Mouse (Mus musculus) regulatory T cell (primary cell): ENCODE data around the gene Lgsn.

Experiments
- in situ Hi-C: fragments of 300-600 bp; cut with MboI, MseI; formaldehyde crosslinking; loops from one replicate; pipeline ENCODE4 v1.15.1; 2025; ENCODE audit warnings: high pct_unique_total_duplicates

The Lgsn gene

GRCm38 (mm10) chr1:31176101-31176500, at the start of gene Lgsn:
TSS of gene Lgsn (plus strand) at chr1:31176401.
- in situ Hi-C loops = no loop called here

GRCm38 (mm10) chr1:31138387-31138786, 37.8 kb upstream of the Lgsn start:
- in situ Hi-C loops = no loop called here

DNA sequence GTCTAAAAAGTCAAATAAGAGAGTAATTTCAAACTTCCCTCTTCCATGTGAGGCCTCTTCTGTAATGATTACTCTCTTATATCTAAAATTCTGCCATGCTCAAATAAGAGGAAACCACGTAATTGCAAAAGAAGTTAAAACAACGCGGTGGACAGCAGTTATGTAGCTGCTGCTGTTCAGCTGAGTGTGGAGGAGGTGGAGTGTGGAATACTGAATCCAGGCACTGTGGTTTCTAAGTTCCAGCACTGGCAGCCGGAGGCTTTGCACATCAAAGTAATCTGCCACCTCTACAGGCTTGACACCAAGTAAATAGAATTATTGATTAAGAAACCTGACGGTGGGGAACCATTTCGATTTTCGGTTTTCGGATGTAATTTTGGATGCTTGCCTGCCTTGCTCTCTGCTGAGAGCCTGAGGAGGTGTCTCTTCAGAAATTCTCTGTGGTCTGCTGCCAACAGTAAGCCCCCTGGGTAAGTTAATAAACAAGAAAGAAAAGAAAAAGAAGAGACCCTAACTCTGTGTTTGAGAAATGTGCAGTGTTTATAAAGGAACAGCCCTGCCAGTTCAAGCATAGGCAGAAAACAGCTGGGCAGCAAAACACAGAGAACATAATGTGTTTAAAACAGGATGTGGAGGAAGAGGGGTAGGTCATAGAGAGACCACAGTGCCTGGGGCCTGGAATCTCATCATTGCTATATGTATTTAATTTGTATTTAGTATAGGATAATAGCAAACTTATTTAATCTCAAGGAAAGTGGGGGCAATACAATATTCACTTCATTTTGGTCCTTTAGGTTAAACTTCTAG, 33.7 kb upstream of the Lgsn start:
- in situ Hi-C loops = no loop called here

DNA sequence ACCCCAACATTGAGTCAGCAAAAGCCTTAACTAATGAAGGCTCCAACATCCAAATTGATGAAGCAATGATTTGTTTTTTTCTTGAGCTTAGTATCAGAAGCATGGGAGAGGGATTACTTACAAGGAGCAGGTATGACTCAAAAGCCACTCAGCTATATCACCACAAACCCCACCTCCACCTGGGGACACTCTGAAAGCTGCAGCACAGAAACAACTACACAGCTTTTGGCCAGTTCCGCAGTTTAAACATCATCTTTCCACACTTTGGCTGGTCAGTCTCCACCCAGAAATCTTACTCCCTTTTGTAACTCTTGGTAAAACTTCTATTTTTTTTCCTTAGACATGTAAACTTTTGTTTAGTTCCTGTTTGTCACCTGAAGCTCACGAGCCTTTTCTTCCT, 32.6 kb upstream of the Lgsn start:
- in situ Hi-C loops = no loop called here

DNA sequence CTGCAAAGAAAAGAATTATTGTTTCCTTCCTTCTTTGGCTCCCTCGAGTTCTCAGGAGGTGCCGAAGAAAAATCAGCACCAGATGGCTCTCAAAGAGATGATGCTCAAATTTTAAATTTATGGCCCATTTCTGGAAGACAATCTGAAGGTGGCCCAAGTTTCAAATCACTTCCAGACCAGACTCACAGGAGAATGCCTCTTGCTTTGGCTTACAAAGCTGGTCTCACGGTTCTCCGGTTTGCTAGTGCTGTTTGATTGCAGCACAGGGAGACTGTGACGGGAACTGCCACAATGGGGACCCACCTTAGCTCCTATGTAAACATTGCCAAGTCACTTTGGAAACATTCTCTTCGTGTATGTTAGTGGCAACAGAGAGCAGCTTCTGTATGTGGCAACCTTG, 26.5 kb upstream of the Lgsn start:
- in situ Hi-C loops = loop anchor here (5.0 to 10.0 kb wide), 2 partner anchors 235 to 367 kb away; no protein-coding TSS in a partner anchor

DNA sequence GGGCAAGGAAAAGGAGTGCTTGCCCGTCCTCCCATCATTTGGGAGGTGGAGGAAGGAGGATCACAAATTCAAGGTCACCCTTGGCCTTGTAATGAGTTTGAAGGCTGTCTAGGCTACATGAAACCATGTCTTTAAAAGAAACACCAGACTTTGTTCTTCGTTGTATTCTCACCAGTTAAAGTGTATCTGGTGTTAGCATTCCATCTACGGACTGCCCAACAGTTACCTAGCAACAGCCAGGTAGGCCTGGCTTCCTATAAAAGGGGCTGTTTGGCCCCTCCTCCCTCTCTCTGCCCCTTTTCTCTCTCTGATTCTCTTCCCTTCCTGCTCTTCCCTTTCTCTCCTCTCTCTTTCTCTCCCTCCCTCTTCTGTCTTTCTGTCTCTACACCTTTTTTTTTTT, 25.7 kb upstream of the Lgsn start:
- in situ Hi-C loops = loop anchor here (5.0 to 10.0 kb wide), 2 partner anchors 236 to 368 kb away; no protein-coding TSS in a partner anchor

DNA sequence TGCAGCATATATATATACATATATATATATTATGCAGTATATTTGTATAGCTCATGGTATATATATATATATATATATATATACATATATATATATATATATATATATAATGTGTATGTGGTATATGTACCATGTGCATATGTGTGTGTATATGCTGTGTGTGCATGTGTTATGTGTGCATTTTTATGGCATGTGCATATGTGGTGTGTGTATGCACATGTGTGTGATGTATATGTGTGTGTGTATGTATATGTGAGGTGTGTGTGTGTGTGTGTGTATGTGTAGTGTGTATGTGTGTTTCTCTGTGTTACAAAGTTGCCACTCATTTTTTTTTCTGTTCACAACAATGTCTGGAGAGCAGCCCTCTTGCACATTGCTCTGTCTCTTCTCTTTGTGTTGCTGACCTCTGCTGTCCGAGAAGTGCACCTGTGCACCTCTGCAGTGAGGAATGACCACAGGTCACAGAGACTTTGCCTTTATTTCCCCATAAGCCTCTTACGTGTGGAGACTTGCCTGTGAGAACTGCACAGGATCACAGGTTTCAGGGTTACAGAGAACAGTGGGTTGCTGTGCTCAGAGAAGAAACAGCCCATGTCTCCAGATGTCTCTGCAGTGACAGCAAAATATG, 23.3 kb upstream of the Lgsn start:
- in situ Hi-C loops = loop anchor here (5.0 to 10.0 kb wide), 2 partner anchors 238 to 371 kb away; no protein-coding TSS in a partner anchor

DNA sequence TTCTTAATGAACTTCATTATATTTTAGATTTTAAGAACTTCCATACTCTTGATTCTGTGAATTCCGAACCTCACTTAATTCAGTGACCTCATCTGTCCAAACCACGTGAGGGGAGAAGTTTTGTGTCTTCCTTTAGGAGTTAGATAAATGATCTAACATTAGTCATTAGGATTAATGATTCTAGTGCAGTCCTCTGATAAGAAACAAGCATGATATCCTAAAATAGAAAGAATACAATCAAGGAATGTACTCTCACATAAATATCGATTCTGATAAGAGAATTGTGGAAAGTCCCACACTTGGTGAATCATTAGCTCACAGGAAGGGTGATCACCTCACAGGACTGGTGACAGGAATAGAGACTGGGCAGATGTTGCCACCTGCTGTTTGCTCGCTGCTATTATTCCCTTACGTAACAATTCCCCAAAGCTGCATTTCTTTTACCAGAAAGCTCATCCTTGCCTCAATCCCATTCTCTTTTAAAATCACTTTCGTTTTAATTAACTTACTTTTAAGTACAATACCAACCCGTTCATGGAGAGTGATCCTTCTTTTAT, 22.3 kb upstream of the Lgsn start:
- in situ Hi-C loops = loop anchor here (5.0 to 10.0 kb wide), 2 partner anchors 239 to 372 kb away; no protein-coding TSS in a partner anchor

DNA sequence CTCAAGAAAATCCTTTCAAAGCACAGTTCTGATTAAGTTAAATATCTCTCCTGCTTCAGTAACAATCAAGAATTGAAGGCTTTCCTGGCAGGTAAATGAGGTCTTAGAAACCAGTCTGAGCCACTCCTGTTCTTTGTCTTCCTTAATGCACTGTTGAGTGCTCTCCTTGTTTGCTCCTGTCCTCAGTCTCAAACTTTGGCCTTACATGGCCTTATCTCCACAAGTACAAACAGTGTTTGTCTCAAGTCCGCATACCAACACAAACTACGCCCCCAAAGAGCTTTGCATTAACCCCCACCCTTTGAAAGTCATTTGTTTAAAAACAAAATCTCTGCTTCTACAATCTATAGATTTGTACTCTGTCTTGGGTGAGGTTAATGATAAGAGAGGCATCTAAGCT, 20.0 kb upstream of the Lgsn start:
- in situ Hi-C loops = loop anchor here (10.0 kb wide), 1 partner anchor 241 kb away; no protein-coding TSS in a partner anchor

- in situ Hi-C loops = loop anchor here (10.0 kb wide), 1 partner anchor 242 kb away; no protein-coding TSS in a partner anchor
Observed at GRCm38 (mm10) chr1:31156884-31157283, 19.3 kb upstream of the Lgsn start.

- in situ Hi-C loops = no loop called here
Observed at GRCm38 (mm10) chr1:31164527-31165189, 11.5 kb upstream of the Lgsn start.

DNA sequence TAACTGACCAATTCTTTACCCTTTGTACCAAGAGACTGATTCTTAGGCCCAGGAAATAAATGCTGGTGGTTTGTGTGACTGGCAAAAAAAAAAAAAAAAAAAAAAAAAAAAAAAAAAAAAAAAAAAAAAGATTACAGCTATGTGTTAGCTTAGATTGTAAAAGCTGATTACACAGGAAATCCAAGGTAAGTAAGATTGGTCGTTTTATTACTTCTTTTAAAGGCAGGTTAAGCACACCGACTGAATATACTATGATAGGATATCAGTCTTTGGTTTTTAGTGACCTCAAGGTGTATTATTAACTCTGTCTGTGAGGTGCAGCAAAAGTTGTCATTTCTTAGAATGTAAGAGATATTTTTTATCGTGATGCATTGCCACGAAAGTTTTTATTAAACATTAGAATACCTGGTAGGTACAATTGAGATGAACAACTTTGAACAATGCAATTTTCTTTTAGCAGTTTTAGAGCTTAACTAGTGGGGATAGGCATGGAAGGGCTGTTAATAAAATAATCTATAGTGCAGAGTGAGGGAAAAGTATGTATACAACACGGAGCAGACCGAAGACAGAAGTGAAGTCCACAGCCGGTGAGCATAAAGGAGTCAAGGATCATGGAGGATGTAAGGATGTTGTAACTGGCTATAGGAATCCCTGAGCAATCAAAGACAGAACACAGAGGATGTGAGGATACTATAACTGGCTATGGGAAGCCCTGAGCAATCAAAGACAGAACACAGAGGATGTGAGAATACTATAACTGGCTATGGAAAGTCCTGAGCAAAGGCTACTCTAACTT, 10.7 kb upstream of the Lgsn start:
- in situ Hi-C loops = no loop called here

GRCm38 (mm10) chr1:31175401-31175800, 800 bp upstream of the Lgsn start:
- in situ Hi-C loops = no loop called here

- in situ Hi-C loops = no loop called here
Observed at GRCm38 (mm10) chr1:31178264-31178663, 2.1 kb downstream of the Lgsn start.

DNA sequence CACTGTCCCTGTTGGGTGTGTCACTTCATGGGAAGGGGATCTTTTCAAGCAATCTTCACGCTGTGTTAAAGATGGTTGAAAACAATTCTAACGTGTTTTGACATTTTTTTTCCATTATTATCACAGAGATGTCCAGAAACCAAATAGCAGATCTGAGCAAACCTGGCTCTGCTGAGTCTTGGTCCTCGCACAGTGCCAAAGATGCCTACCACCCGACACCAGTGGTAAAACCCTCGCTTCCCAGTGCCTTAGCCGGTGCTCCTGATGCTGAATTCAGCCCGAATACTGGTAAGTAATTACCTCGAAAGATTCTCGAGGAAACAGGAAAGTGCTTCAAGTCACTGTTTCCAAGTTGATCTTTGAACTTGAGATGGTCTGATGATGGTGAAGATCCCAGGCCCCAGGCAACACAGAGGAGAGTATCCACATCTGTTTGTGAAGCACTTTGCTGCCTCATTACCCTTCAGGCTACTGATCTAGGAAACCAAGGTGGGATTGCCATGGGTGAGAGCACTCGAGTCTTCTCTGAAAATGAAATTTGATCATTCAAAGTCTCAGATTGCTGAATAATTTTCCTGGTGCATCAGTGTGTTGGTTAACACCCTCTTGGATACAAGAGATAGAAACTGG, 14.2 kb downstream of the Lgsn start:
- in situ Hi-C loops = no loop called here

DNA sequence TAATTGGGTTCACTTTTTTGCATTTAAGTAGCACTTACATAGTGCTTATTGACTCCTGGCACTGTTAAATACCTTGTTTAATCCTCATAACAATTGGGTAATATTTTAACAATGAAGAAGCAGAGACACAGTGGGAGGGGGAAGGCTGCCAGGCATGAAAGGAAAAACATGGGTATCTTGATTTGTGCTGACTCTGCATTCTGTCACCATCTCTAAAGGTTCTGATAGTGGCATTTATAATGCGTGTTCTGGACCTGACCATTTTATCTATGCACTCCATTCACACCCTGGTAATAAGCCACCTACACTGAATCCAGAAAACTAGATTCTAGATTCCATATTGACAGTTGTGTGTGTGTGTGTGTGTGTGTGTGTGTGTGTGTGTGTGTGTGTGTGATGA, 19.4 kb downstream of the Lgsn start:
- in situ Hi-C loops = no loop called here

DNA sequence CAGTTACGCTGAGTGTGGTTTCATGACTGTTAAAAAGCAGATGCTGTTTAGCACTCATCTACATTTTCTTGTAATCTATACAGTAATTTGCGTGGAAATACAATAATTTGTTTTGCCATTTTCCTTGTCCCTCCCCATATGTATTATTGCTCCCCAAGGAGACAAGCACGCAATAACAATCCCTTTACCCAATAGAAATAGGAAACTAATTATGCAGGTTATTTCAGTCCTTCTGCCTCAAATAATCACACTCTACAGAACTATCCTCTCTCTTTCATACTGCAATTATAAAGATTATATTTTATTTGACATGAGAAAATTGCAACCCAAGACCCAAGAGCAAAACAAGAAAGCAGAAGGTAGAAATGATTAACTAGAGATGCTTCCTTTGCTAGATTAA, 20.8 kb downstream of the Lgsn start:
- in situ Hi-C loops = no loop called here

DNA sequence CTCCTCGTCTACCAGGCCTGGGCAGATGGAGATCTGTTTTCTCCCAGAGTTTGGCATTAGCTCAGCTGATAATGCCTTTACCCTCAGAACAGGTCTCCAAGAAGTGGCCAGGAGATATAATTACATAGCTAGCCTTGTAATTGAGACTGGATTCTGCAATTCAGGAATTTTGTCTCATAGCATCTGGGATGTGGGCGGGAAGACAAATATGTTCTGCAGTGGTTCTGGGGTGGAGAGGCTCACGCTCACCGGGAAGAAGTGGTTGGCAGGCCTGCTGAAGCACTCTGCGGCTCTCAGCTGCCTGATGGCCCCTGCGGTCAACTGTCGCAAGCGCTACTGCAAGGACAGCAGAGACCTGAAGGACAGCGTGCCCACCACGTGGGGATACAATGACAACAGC, 27.6 kb downstream of the Lgsn start:
- in situ Hi-C loops = no loop called here

GRCm38 (mm10) chr1:31205346-31205745, 29.1 kb downstream of the Lgsn start:
- in situ Hi-C loops = no loop called here

GRCm38 (mm10) chr1:31205770-31206169, 29.6 kb downstream of the Lgsn start:
- in situ Hi-C loops = no loop called here

- in situ Hi-C loops = no loop called here
Observed at GRCm38 (mm10) chr1:31210144-31210543, 33.9 kb downstream of the Lgsn start.
